Mouse (Mus musculus) ovary, postnatal 14 days (tissue): ENCODE results near the gene Poln.
A peak's percentile ranks its signal among the peaks of the same experiment; 100 is the strongest.

Experiments used
- DNase-seq: peaks from one replicate; pipeline ENCODE4 v3.0.0; 2022; ENCODE audit warnings: low spot score

The Poln gene

GRCm38 (mm10) chr5:34097333-34097732 lies 71.9 kb downstream of the Poln start:
- DNase-seq: peak; percentile 14

- no peak for DNase-seq
Measured at GRCm38 (mm10) chr5:34093021-34093420, 76.2 kb downstream of the Poln start.

- DNase-seq: no peak
Measured at GRCm38 (mm10) chr5:34032520-34032919, 136.7 kb downstream of the Poln start.

DNA sequence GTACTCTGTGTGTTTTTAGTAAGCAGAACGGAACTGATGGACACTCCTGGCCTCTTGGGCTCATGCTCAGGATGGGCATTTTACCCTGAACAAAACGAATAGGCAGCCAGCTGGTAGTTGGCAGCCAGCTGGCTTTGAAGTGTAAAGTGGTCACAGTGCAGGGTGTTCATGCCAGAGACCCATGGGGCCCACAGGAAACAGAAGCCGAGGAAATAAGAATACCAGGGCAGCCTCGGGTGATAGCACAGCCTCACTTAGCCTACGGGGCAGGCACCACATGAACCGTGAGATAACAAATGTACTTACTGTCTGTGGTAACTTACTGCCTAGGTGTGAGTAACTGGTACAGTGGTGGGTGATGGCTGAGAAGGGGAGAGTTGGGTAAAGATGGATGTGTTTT lies 138.2 kb downstream of the Poln start:
- DNase-seq: no peak

- no peak for DNase-seq
Measured at GRCm38 (mm10) chr5:34030101-34030500, 139.1 kb downstream of the Poln start.

GRCm38 (mm10) chr5:34018968-34019367 lies 150.3 kb downstream of the Poln start:
- no peak for DNase-seq

- DNase-seq: no peak
Measured at GRCm38 (mm10) chr5:34014652-34015051, 154.6 kb downstream of the Poln start.

- no peak for DNase-seq
Measured at GRCm38 (mm10) chr5:34007392-34007941, 161.8 kb downstream of the Poln start.

- no peak for DNase-seq
Measured at GRCm38 (mm10) chr5:34006832-34007231, 162.4 kb downstream of the Poln start.

DNA sequence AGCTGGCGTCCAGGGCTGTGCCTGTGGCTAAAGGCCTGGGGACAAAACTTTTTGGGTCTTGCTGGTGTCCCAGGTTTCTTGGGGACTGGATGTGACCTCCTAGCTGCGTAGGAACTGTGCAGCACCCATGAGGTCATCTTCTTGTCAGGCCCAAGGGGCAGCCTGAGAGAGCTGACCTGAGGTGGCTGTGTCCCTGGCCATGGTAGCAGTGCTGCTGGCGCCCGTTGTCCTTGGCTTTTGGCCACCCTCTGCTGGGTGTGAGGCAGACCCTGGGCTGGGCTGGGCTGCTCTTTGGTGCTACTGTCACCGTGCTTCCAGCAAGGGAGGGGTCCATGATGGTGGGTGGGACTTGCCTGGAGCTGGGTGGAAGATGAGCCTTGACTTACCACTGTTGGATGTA lies 164.6 kb downstream of the Poln start:
- no peak for DNase-seq

GRCm38 (mm10) chr5:34002636-34003035 lies 166.6 kb downstream of the Poln start:
- DNase-seq: no peak

- DNase-seq: no peak
Measured at GRCm38 (mm10) chr5:34001401-34001800, 167.8 kb downstream of the Poln start.

DNA sequence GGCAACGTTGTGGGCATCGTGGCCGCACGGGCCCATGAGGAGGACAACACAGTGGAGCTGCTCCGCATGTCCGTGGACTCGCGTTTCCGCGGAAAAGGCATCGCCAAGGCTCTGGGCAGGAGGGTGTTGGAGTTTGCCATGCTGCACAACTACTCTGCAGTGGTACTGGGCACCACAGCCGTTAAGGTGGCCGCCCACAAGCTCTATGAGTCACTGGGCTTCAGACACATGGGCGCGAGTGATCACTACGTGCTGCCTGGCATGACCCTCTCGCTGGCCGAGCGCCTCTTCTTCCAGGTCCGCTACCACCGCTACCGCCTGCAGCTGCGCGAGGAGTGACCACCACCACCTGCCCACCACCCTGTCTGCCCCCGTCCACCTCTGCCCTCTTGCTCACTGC lies 168.4 kb downstream of the Poln start:
- no peak for DNase-seq

DNA sequence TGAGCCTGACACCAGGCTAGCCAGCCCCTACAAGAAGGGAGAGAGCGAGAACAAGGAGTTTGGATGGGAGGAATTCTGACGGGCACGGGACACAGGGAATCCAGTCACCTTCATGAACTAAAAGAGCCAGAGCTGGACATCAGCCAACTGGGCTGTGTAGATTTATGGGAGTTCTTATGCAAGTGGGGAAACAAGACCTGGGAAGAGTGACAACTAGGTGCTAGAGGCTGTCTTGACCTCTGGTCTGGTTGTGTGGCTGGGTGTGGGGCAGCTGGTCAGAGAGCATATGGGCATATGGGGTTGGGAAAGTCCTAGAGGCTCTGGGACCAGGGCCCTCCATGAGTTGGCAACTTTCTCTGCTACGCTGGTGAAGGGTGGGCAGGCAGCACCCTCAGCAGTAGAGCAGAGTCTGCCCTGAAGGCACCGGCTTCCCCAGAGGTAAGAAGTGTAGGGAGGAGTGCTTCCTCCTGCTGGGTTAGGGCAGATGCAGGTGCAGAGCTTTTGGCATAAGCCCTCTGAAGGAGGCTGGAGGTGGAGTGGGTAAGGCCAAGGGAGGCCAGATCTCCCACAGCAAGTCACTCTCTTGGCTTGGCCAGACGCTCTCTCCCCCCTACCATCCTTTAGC lies 169.7 kb downstream of the Poln start:
- DNase-seq: no peak

DNA sequence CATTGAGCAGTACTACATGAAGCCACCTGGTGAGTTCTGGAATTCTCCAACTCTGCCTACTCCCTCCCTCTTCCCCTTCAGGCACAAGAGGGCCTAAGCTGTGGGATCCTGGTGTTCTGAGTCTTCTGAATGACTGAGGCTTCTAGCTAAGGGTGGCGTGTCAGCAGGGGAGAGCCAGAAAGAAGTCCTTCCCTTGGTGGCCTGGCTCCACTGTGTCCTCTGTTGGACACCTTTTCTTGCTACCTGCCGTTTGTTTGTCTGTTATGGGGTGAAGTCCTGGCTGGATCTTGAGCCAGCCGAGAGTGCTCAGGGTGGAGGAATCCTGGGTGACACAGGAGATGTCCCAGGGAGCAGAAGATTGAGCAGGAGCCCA lies 170.8 kb downstream of the Poln start:
- no peak for DNase-seq

- DNase-seq: no peak
Measured at GRCm38 (mm10) chr5:33997829-33998504, 171.3 kb downstream of the Poln start.

DNA sequence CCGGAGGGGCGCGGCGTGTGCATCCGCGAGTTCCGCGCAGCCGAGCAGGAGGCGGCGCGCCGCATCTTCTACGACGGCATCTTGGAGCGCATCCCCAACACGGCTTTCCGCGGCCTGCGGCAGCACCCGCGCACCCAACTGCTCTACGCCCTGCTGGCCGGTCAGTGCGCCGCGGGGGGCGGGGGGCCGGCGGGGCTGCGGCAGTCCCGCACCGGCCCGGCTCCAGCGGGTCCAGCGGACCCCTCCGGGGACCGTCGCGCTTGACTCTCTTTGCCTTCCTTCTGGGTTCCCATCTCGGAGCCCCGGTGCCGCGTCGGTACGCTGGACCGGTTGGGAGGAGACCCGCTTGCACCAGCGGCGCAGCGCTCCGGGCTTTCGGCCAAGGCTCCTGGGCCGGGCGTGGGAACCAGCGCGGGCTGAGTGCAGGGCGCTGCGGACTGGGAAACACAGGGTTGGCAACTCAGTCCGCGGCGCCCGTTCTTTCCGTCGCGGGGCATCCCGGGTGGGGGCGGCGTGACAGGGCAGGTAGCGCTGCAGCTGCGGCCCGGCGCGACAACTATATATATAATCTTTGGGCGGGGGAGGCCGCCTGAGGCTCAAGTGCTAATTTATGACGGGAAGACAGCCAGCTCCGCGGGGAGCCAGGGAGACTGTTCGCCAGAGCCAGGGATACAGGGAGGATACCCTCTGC lies 172.1 kb downstream of the Poln start:
- peak; percentile 42 for DNase-seq

GRCm38 (mm10) chr5:33996694-33997045 lies 172.6 kb downstream of the Poln start:
- DNase-seq: no peak

- no peak for DNase-seq
Measured at GRCm38 (mm10) chr5:33995843-33996693, 173.2 kb downstream of the Poln start, which contains the start of gene Nat8l. Gene Nat8l, plus strand, starts transcription at chr5:33995984.

GRCm38 (mm10) chr5:33994671-33995625 lies 174.3 kb downstream of the Poln start:
- DNase-seq: no peak
